Mouse (Mus musculus) CD4-positive helper T cell, adult 2 months (primary cell): Measurements from ENCODE around the gene Kansl1l.
"Not testable (repeated sequence)": the region's sequence is repeated elsewhere in the genome, so short reads cannot be mapped to it uniquely, and the experiment has no call there.

Experiments
- DNase-seq: peaks from one replicate; pipeline ENCODE4 v3.0.0-alpha.2; 2012; ENCODE audit warnings: low read depth, missing footprints, low spot score

The Kansl1l gene

GRCm38 (mm10) chr1:66700149-66700692, 117.1 kb downstream of the Kansl1l start:
- DNase-seq: no peak

- not testable (repeated sequence) for DNase-seq
These were observed 117.7 kb downstream of the Kansl1l start for GRCm38 (mm10) chr1:66699630-66700029.

GRCm38 (mm10) chr1:66695296-66695695, 122.1 kb downstream of the Kansl1l start:
- DNase-seq: no peak

GRCm38 (mm10) chr1:66694266-66694665, 123.1 kb downstream of the Kansl1l start:
- DNase-seq: no peak

GRCm38 (mm10) chr1:66692780-66693392, 124.5 kb downstream of the Kansl1l start:
- no peak for DNase-seq

- DNase-seq: no peak
These were observed 125.1 kb downstream of the Kansl1l start for GRCm38 (mm10) chr1:66692308-66692707.

GRCm38 (mm10) chr1:66691772-66692171, 125.6 kb downstream of the Kansl1l start:
- DNase-seq: no peak

GRCm38 (mm10) chr1:66682974-66683373, 134.4 kb downstream of the Kansl1l start:
- DNase-seq: no peak

- no peak for DNase-seq
These were observed 138.7 kb downstream of the Kansl1l start for GRCm38 (mm10) chr1:66678662-66679061.

GRCm38 (mm10) chr1:66677928-66678327, 139.4 kb downstream of the Kansl1l start:
- no peak for DNase-seq

GRCm38 (mm10) chr1:66672812-66673211, 144.6 kb downstream of the Kansl1l start:
- DNase-seq: no peak

GRCm38 (mm10) chr1:66671475-66671874, 145.9 kb downstream of the Kansl1l start:
- no peak for DNase-seq
